Mouse (Mus musculus): ENCODE data around the gene Acsl3. TPM values are rescaled to one million over a fixed set of nuclear protein-coding genes. Genes with fewer than 3 reads are reported as not detected.

Acsl3 gene
- polyA plus RNA-seq, 1 experiment from 2014 or later, result 87.1 TPM

DNA sequence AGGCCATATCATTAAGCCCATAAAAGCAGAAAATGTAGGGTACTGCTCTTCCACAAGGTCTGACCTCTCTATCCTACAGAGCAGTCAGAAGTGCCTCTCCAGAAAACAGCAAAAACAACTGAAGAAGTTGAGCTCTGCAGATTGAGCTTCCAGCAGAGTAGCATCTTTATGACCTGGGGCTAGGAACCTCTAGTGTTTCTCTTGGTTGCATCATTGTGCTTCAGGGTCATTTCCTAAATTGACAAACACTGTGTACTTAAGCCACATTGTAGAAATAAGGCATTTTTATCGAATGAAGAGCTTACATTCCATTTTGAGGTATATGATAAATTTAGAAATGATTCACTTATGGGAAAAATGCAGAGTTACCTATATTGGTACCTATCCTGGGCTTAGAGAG is 9.0 kb downstream of the Acsl3 start:
- H3K27me3 ChIP-seq (ENCODE audit: control insufficient read depth, insufficient read depth, low read length), result no peaks in the 10 kb centered on the region
- H3K4me3 ChIP-seq (ENCODE audit: low read length), result no peak overlapping the region
- peaks cover 21% of the 10 kb centered on the region for H3K36me3 ChIP-seq (ENCODE audit: control insufficient read depth, insufficient read depth)
- 87% methylated on average over 1 of the region's 1 CpGs for WGBS
- ATAC-seq (replicated peaks; ENCODE audit: extremely low read depth, insufficient read depth, low FRiP score), result no peak
- no peak overlapping the region for H3K4me2 ChIP-seq (ENCODE audit: low read depth, low read length)
- H3K9ac ChIP-seq (ENCODE audit: low read length), result no peak overlapping the region
- H3K9me3 ChIP-seq (replicated peaks; ENCODE audit: control insufficient read depth, low read length), result no peaks in the 10 kb centered on the region
- H3K27ac ChIP-seq (ENCODE audit: low read length), result no peak overlapping the region
- peaks cover 7% of the 10 kb centered on the region for H3K4me1 ChIP-seq (ENCODE audit: control insufficient read depth, insufficient read depth, low read length)

DNA sequence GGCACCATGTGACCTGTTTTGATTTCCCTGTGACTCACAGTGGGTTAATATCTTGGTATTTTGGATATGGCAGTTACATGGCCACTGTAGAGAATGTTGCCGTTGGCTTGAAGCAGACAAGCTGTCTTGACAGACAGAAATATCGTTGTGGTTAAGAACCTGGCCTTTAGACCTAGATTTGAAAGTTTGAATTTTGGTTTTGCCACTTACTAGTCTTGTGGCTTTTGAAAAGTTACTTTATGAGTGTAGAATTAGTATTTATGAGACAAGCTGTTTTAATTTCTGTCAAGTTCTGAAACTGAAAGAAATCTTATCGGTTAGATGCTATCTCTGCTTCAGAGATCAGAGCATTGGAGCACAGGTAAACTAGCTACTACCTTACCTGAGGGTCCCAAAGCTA is 24.7 kb downstream of the Acsl3 start:
- 70% methylated on average over 3 of the region's 3 CpGs for WGBS
- Histone ChIP-seq H3K27me3 (ENCODE audit: control insufficient read depth, insufficient read depth, low read length) (no peaks in the 10 kb centered on the region), H3K4me3 (ENCODE audit: low read length) (no peak overlapping the region), H3K9ac (ENCODE audit: low read length) (no peak overlapping the region), H3K4me1 (ENCODE audit: control insufficient read depth, insufficient read depth, low read length) (no peaks in the 10 kb centered on the region), H3K27ac (ENCODE audit: low read length) (no peak overlapping the region), H3K9me3 (replicated peaks; ENCODE audit: control insufficient read depth, low read length) (no peaks in the 10 kb centered on the region), H3K36me3 (ENCODE audit: control insufficient read depth, insufficient read depth) (peaks cover 8% of the 10 kb centered on the region; the same call in 1 of the 2 replicates), H3K4me2 (ENCODE audit: low read depth, low read length) (no peak overlapping the region)
- no peak for ATAC-seq (replicated peaks; ENCODE audit: extremely low read depth, insufficient read depth, low FRiP score)

DNA sequence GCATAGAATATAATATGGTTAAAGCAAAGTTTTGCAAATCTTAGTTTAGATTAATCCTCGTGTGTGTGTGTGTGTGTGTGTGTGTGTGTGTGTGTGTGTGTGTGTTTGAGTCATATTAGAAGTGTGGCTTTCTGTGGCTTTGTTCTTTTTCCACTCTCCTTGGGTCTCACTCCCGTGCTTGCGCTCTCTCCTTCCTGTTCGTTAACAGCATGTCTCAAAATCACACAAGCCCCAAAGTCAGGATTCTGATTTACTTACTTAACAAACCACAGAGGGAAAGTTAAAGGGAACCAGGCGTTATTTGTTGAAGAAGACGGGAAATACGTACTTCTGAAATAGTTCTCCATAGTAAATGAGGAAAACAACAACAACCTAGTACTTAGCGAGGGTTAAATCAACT is 26.5 kb downstream of the Acsl3 start:
- WGBS, result 85% methylated on average over 8 of the region's 8 CpGs
- no peak for ATAC-seq (replicated peaks; ENCODE audit: extremely low read depth, insufficient read depth, low FRiP score)
- Histone ChIP-seq H3K4me2 (ENCODE audit: low read depth, low read length) (no peak overlapping the region), H3K4me1 (ENCODE audit: control insufficient read depth, insufficient read depth, low read length) (no peaks in the 10 kb centered on the region), H3K4me3 (ENCODE audit: low read length) (no peak overlapping the region), H3K36me3 (ENCODE audit: control insufficient read depth, insufficient read depth) (peaks cover 15% of the 10 kb centered on the region; the same call in 1 of the 2 replicates), H3K9me3 (replicated peaks; ENCODE audit: control insufficient read depth, low read length) (no peaks in the 10 kb centered on the region), H3K27me3 (ENCODE audit: control insufficient read depth, insufficient read depth, low read length) (no peaks in the 10 kb centered on the region), H3K9ac (ENCODE audit: low read length) (no peak overlapping the region), H3K27ac (ENCODE audit: low read length) (no peak overlapping the region)

DNA sequence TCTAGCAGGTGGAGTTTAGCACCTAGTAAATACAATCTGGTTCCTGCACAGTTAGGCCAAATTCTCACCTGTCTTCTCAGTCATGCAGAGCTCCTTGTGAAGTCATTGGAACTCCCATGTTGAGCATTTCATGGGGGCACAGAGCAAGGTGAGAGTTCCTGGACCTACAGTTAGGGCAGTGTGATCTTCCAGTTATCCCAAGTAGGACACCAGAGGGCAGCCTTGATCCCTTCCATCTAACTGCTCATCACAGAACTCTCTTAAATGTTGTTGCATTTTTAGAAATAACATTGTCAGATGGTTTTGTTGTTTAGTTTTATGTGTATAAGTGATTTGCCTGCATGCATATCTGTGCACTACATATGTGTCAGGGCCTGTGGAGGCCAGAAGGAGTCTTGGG is 29.2 kb downstream of the Acsl3 start:
- no peak overlapping the region for H3K9ac ChIP-seq (ENCODE audit: low read length)
- no peak overlapping the region for H3K4me2 ChIP-seq (ENCODE audit: low read depth, low read length)
- H3K4me1 ChIP-seq (ENCODE audit: control insufficient read depth, insufficient read depth, low read length), result no peaks in the 10 kb centered on the region
- 0 out of 2 replicates have a peak, but pooled peaks have one; percentile 49 for ATAC-seq (replicated peaks; ENCODE audit: extremely low read depth, insufficient read depth, low FRiP score)
- no peaks in the 10 kb centered on the region for H3K9me3 ChIP-seq (replicated peaks; ENCODE audit: control insufficient read depth, low read length)
- H3K27me3 ChIP-seq (ENCODE audit: control insufficient read depth, insufficient read depth, low read length), result no peaks in the 10 kb centered on the region
- no peak overlapping the region for H3K4me3 ChIP-seq (ENCODE audit: low read length)
- H3K36me3 ChIP-seq (ENCODE audit: control insufficient read depth, insufficient read depth), result peaks cover 26% of the 10 kb centered on the region; the same call in 1 of the 2 replicates
- no peak overlapping the region for H3K27ac ChIP-seq (ENCODE audit: low read length)

DNA sequence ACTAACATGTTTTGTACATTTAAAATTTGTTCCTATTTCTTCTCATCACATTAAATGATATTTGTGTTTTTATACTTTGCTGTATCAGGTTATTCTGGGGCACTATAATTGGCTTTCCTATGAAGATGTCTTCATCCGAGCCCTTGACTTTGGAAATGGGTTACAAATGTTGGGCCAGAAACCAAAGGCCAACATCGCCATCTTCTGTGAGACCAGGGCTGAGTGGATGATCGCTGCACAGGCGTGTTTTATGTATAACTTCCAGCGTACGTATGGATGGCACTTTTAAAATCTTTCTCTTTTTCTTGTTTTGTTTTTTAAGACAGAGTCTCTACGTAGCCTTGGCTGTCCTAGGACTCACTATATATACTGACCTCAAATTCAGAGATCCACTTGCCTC is 30.5 kb downstream of the Acsl3 start:
- Histone ChIP-seq H3K4me1 (ENCODE audit: control insufficient read depth, insufficient read depth, low read length) (no peaks in the 10 kb centered on the region), H3K9me3 (replicated peaks; ENCODE audit: control insufficient read depth, low read length) (no peaks in the 10 kb centered on the region), H3K9ac (ENCODE audit: low read length) (no peak overlapping the region), H3K27me3 (ENCODE audit: control insufficient read depth, insufficient read depth, low read length) (no peaks in the 10 kb centered on the region), H3K4me2 (ENCODE audit: low read depth, low read length) (no peak overlapping the region), H3K4me3 (ENCODE audit: low read length) (no peak overlapping the region), H3K36me3 (ENCODE audit: control insufficient read depth, insufficient read depth) (peaks cover 27% of the 10 kb centered on the region), H3K27ac (ENCODE audit: low read length) (no peak overlapping the region)
- 84% methylated on average over 7 of the region's 7 CpGs for WGBS
- ATAC-seq (replicated peaks; ENCODE audit: extremely low read depth, insufficient read depth, low FRiP score), result no peak

DNA sequence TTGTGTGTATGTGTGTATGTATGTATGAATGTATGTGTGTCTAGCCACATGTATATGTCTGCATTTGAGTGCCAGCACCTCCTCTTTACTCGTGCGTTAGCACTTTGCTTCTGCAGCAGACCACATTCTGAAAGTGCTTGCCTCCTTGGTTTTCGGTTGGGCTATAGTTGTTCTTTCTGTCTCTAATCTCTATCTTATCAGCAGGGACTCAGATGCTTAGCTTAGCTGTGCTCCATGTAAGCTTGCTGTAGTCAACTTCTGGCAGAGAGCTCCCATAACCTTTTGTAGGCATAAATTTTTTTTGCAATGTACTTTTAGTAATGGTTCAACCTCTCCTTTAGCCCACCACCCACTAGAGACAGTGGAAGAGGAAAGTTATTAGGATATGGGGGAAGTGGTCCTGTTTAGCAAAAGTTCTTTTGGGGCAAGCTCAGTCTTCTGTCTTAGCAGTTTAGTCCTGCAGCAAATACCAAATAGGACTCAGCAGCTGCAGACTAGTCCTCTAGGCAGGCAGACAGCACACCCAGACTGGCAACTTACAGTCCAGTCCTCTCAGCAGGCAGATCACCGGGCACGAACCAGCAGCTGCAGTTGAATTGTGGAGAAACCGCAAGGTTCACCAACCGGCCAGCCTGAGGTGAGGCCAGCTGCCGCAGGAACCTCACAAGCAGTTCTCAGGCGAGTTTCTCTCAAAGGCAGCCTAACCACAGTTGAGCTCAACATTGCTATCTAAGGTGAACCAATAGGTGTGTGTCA is 37.1 kb downstream of the Acsl3 start:
- Histone ChIP-seq H3K4me1 (ENCODE audit: control insufficient read depth, insufficient read depth, low read length) (peaks cover 9% of the 10 kb centered on the region), H3K9me3 (replicated peaks; ENCODE audit: control insufficient read depth, low read length) (no peaks in the 10 kb centered on the region), H3K9ac (ENCODE audit: low read length) (no peak overlapping the region), H3K36me3 (ENCODE audit: control insufficient read depth, insufficient read depth) (peaks cover 52% of the 10 kb centered on the region), H3K27ac (ENCODE audit: low read length) (no peak overlapping the region), H3K27me3 (ENCODE audit: control insufficient read depth, insufficient read depth, low read length) (no peaks in the 10 kb centered on the region), H3K4me2 (ENCODE audit: low read depth, low read length) (no peak overlapping the region), H3K4me3 (ENCODE audit: low read length) (no peak overlapping the region)
- ATAC-seq (replicated peaks; ENCODE audit: extremely low read depth, insufficient read depth, low FRiP score), result no peak
- WGBS, result 70% methylated on average over 9 of the region's 9 CpGs

DNA sequence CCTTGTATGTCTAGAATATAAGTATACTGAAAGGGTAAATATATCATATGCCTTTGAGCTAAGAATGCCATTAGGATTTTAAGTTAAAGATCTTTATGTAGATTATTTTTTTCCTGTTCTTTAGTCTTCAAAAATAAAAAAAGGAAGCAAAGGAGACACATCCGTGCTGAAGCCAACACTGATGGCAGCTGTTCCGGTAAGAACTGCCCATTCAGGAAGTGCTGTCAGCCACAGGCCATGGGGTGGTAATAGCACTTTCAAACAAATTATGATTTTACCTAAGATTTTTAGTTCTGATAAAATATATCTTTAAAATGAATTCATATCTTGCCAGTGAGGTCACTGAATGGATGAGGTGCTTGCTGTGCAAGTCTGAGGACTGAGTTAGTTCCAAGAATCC is 38.7 kb downstream of the Acsl3 start:
- H3K36me3 ChIP-seq (ENCODE audit: control insufficient read depth, insufficient read depth), result peaks cover 49% of the 10 kb centered on the region
- no peak overlapping the region for H3K4me2 ChIP-seq (ENCODE audit: low read depth, low read length)
- no peak overlapping the region for H3K27ac ChIP-seq (ENCODE audit: low read length)
- no peak for ATAC-seq (replicated peaks; ENCODE audit: extremely low read depth, insufficient read depth, low FRiP score)
- no peak overlapping the region for H3K4me3 ChIP-seq (ENCODE audit: low read length)
- 81% methylated on average over 2 of the region's 2 CpGs for WGBS
- no peaks in the 10 kb centered on the region for H3K9me3 ChIP-seq (replicated peaks; ENCODE audit: control insufficient read depth, low read length)
- peaks cover 9% of the 10 kb centered on the region for H3K4me1 ChIP-seq (ENCODE audit: control insufficient read depth, insufficient read depth, low read length)
- H3K9ac ChIP-seq (ENCODE audit: low read length), result no peak overlapping the region
- no peaks in the 10 kb centered on the region for H3K27me3 ChIP-seq (ENCODE audit: control insufficient read depth, insufficient read depth, low read length)

DNA sequence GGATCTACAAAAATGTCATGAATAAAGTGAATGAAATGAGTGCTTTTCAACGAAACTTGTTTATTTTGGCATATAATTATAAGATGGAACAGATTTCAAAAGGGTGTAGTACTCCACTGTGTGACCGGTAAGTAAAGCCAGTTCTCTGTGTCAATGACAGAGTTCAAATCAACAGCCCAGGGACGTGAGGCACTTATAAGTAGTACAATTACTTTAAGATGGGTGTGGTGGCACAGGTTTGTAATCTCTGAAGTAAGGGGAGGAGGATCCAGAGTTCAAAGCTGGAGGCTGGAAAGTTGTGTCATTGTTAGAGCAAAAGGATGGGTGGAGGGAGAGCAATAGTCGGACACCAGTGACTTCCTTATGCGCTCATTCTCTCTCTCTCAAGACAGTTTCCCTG is 39.3 kb downstream of the Acsl3 start:
- Histone ChIP-seq H3K9ac (ENCODE audit: low read length) (no peak overlapping the region), H3K4me3 (ENCODE audit: low read length) (no peak overlapping the region), H3K36me3 (ENCODE audit: control insufficient read depth, insufficient read depth) (peaks cover 51% of the 10 kb centered on the region), H3K27ac (ENCODE audit: low read length) (no peak overlapping the region), H3K4me2 (ENCODE audit: low read depth, low read length) (no peak overlapping the region), H3K9me3 (replicated peaks; ENCODE audit: control insufficient read depth, low read length) (no peaks in the 10 kb centered on the region), H3K27me3 (ENCODE audit: control insufficient read depth, insufficient read depth, low read length) (no peaks in the 10 kb centered on the region), H3K4me1 (ENCODE audit: control insufficient read depth, insufficient read depth, low read length) (peaks cover 9% of the 10 kb centered on the region)
- no peak for ATAC-seq (replicated peaks; ENCODE audit: extremely low read depth, insufficient read depth, low FRiP score)
- 80% methylated on average over 5 of the region's 5 CpGs for WGBS

DNA sequence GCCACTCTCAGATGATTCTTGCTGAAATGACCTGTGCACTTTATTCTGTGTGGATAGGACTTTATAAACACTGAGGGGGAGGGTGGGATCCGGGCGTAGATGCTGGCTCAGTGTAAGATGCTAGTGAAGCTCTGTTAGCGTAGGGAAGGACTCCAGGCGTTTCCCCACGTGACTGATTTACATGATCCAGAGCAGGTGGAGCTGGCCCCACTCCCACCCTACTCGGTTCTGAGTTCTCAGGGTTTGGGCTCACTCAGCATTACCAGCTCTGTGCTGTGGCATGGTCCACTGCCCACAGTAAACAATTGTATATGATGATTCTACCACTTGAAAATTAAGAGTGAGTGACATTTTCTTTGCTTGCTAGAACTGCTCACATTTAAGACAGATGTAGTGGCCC is 40.5 kb downstream of the Acsl3 start:
- H3K4me1 ChIP-seq (ENCODE audit: control insufficient read depth, insufficient read depth, low read length), result peaks cover 9% of the 10 kb centered on the region
- no peaks in the 10 kb centered on the region for H3K27me3 ChIP-seq (ENCODE audit: control insufficient read depth, insufficient read depth, low read length)
- 81% methylated on average over 6 of the region's 6 CpGs for WGBS
- no peak overlapping the region for H3K4me2 ChIP-seq (ENCODE audit: low read depth, low read length)
- ATAC-seq (replicated peaks; ENCODE audit: extremely low read depth, insufficient read depth, low FRiP score), result no peak
- H3K9me3 ChIP-seq (replicated peaks; ENCODE audit: control insufficient read depth, low read length), result no peaks in the 10 kb centered on the region
- H3K9ac ChIP-seq (ENCODE audit: low read length), result no peak overlapping the region
- no peak overlapping the region for H3K4me3 ChIP-seq (ENCODE audit: low read length)
- peaks cover 50% of the 10 kb centered on the region for H3K36me3 ChIP-seq (ENCODE audit: control insufficient read depth, insufficient read depth)
- no peak overlapping the region for H3K27ac ChIP-seq (ENCODE audit: low read length)
